Mouse (Mus musculus) embryonic fibroblast, embryonic 13.5 days (primary cell): Measurements from ENCODE around the gene Gsta2. TPM values are rescaled to one million over a fixed set of nuclear protein-coding genes. Genes with fewer than 3 reads are reported as not detected.
"Not testable (repeated sequence)": the region's sequence is repeated elsewhere in the genome, so short reads cannot be mapped to it uniquely, and the experiment has no call there.

Experiments used
- H3K27ac ChIP-seq: 2 replicates; pipeline ENCODE4 v1.5.1; 2012; ENCODE audit warnings: low read length, control low read depth, inconsistent platforms; ENCODE audit not compliant: insufficient read depth
- H3K4me1 ChIP-seq: 2 replicates; pipeline ENCODE4 v1.6.1; 2011; ENCODE audit warnings: low read length; ENCODE audit not compliant: control insufficient read depth, insufficient read depth
- H3K4me3 ChIP-seq: 2 replicates; pipeline ENCODE4 v1.5.1; 2011; ENCODE audit warnings: mild to moderate bottlenecking, control low read depth, low read length; ENCODE audit not compliant: insufficient read depth
- CTCF ChIP-seq: IDR thresholded peaks from 2 replicates; pipeline ENCODE4 v1.5.1; 2011; ENCODE audit warnings: mild to moderate bottlenecking, control low read depth, low read length, moderate library complexity, borderline replicate concordance; ENCODE audit not compliant: insufficient read depth
- POLR2A ChIP-seq: IDR thresholded peaks from 2 replicates; pipeline ENCODE4 v1.6.1; 2011; ENCODE audit warnings: low read depth, mild to moderate bottlenecking, control low read depth, low read length, moderate library complexity
- polyA plus RNA-seq: library from polyadenylated mRNA; stranded (reverse); fragments of >200 nt; gene quantifications from 2 replicates; pipeline ENCODE4 v1.2.4, GENCODE M21; 2011; ENCODE audit warnings: low read depth; ENCODE audit not compliant: missing spikeins, insufficient read length

Gene Gsta2
- polyA plus RNA-seq, 1 experiment: not detected

DNA sequence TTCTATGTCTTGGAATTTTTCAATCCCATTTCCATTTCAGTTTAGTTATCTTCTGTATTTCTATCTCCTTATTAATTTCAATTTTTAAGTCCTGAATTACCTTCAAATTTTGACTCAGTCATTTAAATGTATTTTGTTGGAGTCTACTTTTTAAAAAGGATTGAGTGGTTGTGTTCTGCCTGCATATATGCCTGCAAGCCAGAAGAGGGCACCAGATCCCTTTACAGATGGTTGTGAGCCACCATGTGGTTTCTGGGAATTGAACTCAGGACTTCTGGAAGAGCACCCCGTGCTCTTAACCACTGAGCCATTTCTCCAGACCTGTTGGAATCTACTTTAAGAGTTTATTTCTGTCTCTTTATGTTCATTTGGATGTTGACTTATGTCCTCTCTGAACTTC lies 36.1 kb downstream of the Gsta2 start:
- Histone ChIP-seq H3K27ac (no peak overlapping the region), H3K4me1 (no peaks in the 10 kb centered on the region), H3K4me3 (no peak overlapping the region)
- TF ChIP-seq CTCF: no peak
- no peak for TF ChIP-seq POLR2A

DNA sequence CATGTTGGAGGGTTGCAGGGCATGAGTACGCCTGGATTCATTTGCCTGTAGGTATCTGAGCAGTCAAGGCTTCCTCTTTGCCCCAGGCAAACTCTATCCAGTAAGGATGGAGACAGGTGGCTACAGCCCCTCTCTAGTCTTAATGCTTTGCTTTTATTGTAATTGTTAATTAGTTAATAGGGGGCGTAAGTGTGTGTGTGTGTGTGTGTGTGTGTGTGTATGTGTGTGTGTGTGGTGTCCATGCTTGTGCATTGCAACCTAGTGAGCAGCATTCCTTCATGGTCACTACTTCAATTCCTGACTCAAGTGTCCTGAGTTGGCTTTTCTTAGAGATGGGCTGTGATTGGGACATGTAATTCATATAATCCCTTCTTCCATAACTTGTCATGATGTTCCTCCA lies 40.9 kb downstream of the Gsta2 start, which contains the start of gene Omt2a:
Gene Omt2a (minus strand): TSS at position 101 of the 400 bp plus-strand sequence.
- no peaks in the 10 kb centered on the region for H3K4me1 ChIP-seq
- H3K27ac ChIP-seq: no peak within 1 kb of the TSS
- TF ChIP-seq POLR2A: no peak
- no peak for TF ChIP-seq CTCF
- no peak within 1 kb of the TSS for H3K4me3 ChIP-seq

DNA sequence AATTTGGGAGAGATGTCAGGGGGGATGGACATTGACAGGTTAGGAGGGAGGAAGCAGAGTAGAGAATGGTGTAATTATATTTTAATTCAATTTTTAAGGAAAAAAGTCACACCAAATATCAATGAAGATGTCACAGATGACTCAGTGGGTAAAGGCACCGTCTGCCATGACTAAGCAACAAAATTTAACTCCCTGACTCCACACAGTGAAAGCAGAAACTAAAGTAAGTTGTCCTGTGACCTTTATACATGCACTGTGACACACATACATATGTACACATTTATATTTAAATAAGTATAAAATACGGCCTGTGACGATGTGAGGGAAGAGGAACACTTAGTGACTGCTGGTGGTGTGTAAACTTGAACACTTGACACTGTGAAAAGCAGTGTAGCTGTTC lies 47.5 kb downstream of the Gsta2 start:
- not testable (repeated sequence) for H3K4me3 ChIP-seq, H3K27ac ChIP-seq, H3K4me1 ChIP-seq

GRCm38 (mm10) chr9:78299143-78299542 lies 56.4 kb downstream of the Gsta2 start:
- H3K4me1 ChIP-seq, H3K4me3 ChIP-seq: not testable (repeated sequence)

DNA sequence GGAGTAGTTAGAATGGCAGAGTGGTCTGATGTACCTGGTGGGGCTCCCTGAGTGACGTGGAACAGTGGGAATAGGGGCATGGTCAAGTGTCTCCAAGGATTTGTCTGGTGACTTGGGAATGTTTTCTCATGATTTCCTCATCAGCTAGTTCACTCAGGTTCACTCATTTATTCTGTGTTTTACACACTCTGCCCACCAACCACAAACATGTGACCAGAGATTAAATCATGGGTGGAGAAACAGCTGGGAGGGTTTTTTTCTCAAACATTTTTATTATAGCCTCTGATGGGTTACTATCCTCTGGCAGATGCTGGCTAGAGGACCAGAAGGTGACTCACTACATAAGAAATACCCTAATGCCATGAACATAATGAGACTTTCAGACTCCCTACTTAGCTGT lies 57.4 kb downstream of the Gsta2 start:
- Histone ChIP-seq H3K27ac (no peak overlapping the region), H3K4me1 (no peaks in the 10 kb centered on the region), H3K4me3 (no peak overlapping the region)
- TF ChIP-seq CTCF: no peak
- TF ChIP-seq POLR2A: no peak

More at GRCm38 (mm10) chr9:78299143-78299542, 56.4 kb downstream of the Gsta2 start:
- not testable (repeated sequence) for H3K27ac ChIP-seq

- H3K4me3 ChIP-seq, H3K4me1 ChIP-seq: not testable (repeated sequence)
- TF ChIP-seq CTCF: 0 out of 2 replicates have a peak, but pooled peaks have one; percentile 16
Observed at GRCm38 (mm10) chr9:78296089-78296488, 59.5 kb downstream of the Gsta2 start.

DNA sequence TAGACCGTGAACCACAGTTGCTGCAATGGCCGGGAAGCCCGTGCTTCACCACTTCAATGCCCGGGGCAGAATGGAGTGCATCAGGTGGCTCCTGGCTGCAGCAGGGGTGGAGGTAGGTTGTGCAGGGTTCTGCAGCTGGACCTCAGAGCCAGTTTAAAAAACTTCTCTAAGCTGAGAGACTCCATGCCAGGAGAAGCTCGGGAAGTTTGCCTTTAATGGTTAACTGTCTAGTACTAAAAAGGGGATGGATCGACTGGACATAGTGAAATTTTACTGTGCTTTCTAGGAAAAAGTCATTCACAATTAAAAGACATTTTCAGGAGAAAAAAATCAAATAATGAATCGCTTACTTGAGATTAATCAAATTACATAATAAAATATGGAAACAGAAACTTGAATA lies 60.8 kb downstream of the Gsta2 start:
- H3K4me1 ChIP-seq, H3K4me3 ChIP-seq, H3K27ac ChIP-seq: not testable (repeated sequence)

More at GRCm38 (mm10) chr9:78296089-78296488, 59.5 kb downstream of the Gsta2 start:
- H3K27ac ChIP-seq: not testable (repeated sequence)

GRCm38 (mm10) chr9:78293683-78294082 lies 61.9 kb downstream of the Gsta2 start:
- H3K4me1 ChIP-seq, H3K4me3 ChIP-seq, H3K27ac ChIP-seq: not testable (repeated sequence)

GRCm38 (mm10) chr9:78292462-78292861 lies 63.1 kb downstream of the Gsta2 start:
- not testable (repeated sequence) for H3K4me1 ChIP-seq, H3K4me3 ChIP-seq, H3K27ac ChIP-seq

DNA sequence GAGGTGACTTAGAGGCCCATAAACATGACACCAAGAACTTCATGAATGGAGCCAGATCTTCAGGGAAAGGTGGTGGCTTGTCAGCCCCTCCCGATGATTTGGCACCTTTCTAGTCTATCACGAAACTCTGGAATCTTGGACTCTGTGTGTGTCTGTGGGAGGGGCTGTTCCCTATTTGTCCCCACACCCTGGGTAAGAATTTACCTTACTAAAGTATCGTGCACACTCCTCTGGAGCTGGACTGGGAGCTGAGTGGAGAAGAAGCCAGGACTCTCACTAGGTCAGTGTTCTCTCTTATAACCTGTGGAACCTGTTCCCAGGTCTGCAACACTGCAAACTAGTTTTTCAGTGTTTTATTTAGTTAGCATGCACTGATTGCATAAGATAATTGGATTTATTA lies 65.9 kb downstream of the Gsta2 start, which contains the start of gene Gm10639:
Gene Gm10639 (plus strand): TSS at position 201 of the 400 bp plus-strand sequence.
- not testable (repeated sequence) for H3K4me3 ChIP-seq, H3K27ac ChIP-seq, H3K4me1 ChIP-seq

- not testable (repeated sequence) for H3K4me1 ChIP-seq, H3K4me3 ChIP-seq, H3K27ac ChIP-seq
Observed at GRCm38 (mm10) chr9:78289063-78289462, 66.5 kb downstream of the Gsta2 start.

DNA sequence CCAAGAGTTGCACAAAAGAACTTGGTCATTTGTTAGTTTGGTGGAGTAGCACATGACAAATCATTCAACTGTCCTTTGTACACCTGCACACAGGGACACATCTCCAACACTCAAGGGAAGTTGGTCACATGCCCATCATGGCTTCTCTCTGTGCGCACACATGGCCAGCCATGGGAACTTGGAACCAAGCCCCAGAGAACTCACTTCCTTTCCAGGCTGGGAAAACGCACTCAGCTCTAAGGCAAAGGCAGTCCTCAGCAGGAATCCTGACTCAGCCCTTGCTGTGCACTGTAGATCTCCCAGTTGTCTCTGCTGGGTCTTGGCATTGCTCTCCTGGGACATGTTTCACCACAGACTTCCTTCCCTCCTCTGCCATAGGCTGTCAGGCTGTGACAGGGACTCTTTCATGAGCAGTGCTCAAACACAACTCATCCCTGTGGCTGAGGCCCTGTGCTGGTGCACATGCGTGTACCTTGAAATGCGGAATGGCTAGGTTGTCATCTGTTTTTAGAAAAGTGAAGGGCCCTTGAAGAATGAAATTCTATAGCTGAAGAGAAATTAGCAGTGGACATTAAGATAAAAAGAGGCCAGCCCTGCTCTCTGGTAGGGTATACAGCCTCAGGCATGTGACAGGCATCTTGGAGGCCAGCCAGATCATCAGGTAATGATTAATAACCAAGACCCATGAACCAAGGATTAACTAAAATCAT lies 73.4 kb downstream of the Gsta2 start:
- H3K4me1 ChIP-seq, H3K4me3 ChIP-seq, H3K27ac ChIP-seq: not testable (repeated sequence)

Other genes starting within 250 kb of the Gsta2 start
- gene Fbxo9, start 246.7 kb downstream of the Gsta2 start, polyA plus RNA-seq: 22.2 and 23.0 TPM in 2 replicates
- 23.6 and 34.0 TPM in 2 replicates for gene Ick, start 246.6 kb downstream of the Gsta2 start, polyA plus RNA-seq
- gene Gsta4, start 173.0 kb downstream of the Gsta2 start, polyA plus RNA-seq: 17.4 and 36.2 TPM in 2 replicates
- gene Gsta1, start 125.1 kb downstream of the Gsta2 start, polyA plus RNA-seq: not detected in 2 replicates
- gene Gm3776, start 98.7 kb downstream of the Gsta2 start, polyA plus RNA-seq: 0.57 TPM in 1 of 2 replicates, not detected in the other
- gene Gm10639, start 65.9 kb downstream of the Gsta2 start, polyA plus RNA-seq: not detected in 2 replicates
- not detected in 2 replicates for gene Omt2a, start 41.0 kb downstream of the Gsta2 start, polyA plus RNA-seq
- gene Omt2b, start 28.2 kb downstream of the Gsta2 start, polyA plus RNA-seq: not detected in 2 replicates
- not detected in 2 replicates for gene Dppa5a, start 12.4 kb upstream of the Gsta2 start, polyA plus RNA-seq
- 0.47 TPM in 1 of 2 replicates, not detected in the other for gene Ooep, start 22.9 kb upstream of the Gsta2 start, polyA plus RNA-seq
- gene Ddx43, start 40.0 kb upstream of the Gsta2 start, polyA plus RNA-seq: 0.45 and 0.47 TPM in 2 replicates
- gene Cgas, start 87.4 kb upstream of the Gsta2 start, polyA plus RNA-seq: 5.1 and 5.8 TPM in 2 replicates
- 14.5 and 15.4 TPM in 2 replicates for gene Mto1, start 92.4 kb upstream of the Gsta2 start, polyA plus RNA-seq
- not detected in 2 replicates for gene Gm17324, start 93.0 kb upstream of the Gsta2 start, polyA plus RNA-seq
- gene Eef1a1, start 133.4 kb upstream of the Gsta2 start, polyA plus RNA-seq: 16,028 and 17,695 TPM in 2 replicates
- 12.2 and 12.7 TPM in 2 replicates for gene Slc17a5, start 232.3 kb upstream of the Gsta2 start, polyA plus RNA-seq